In the genomic region with DNA sequence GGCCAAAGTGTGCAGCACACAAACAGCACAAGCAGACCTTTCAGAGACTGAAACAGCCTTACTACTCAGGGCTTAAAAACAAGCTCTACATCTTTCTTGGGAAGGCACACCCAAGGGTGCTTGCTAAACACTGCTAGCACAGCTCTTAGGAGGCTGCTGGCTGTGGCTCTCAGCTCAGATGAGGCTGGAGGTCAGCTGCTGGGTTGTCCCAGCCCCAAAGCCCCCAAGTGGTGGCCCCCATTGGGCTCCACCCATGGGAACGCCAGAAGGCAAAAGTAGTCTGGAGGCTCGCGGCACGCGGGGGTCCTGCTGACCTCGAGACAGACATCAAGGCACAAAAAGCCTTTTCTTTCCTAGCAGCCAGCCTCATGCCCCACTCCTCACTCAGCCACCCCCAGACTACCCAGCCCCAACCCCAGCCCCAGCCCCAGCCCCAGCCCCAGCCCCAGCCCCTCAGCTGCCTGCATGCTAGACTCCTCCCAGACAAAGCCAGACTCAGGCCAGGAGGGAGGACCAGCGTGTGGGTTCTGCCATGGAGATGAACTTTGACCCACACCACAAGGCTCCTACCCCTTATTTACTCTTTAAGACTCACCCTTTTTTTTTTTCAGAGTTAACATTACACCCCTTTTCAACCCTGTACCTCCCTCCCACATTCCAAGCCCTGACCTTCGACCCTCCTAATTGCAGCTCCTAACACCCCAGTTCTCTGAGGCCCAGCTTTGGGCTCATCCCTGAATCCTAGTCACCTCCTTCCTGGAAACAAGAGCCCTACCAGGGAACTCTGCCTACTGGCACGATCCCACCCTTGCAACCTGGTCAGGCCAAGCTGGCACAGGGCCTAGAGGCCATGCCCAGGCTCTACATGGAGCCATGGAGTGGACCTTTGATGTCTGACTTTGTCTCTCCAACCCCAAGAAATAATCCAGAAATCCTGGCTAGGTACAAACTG, we compare ENCODE assay signal across 8 mouse cellular contexts. TPM values are rescaled to one million over a fixed set of nuclear protein-coding genes. Genes with fewer than 3 reads are reported as not detected.
DNase-seq lines count a peak whose midpoint lies in the region; ATAC-seq and TF ChIP-seq lines count a peak whose summit lies in the region.

No protein-coding gene starts in this region.

- H3K4me2 ChIP-seq in hindbrain, embryonic 15.5 days = no peak overlapping the region
- H3K4me2 ChIP-seq in liver, embryonic 14.5 days (ENCODE audit: low read depth) = no peak overlapping the region

- 0 out of 2 replicates have a peak overlapping the region, but pooled peaks have one; percentile 3 for H3K4me3 ChIP-seq in heart, embryonic 10.5 days
- no peak overlapping the region for H3K4me3 ChIP-seq in hindbrain, embryonic 15.5 days
- H3K4me3 ChIP-seq in liver, embryonic 14.5 days (ENCODE audit: insufficient read depth in 1 of 2, low read depth in 2 of 2, low read length in 2 of 2) = no peak overlapping the region

- H3K9ac ChIP-seq in hindbrain, embryonic 15.5 days = no peak overlapping the region
- H3K9ac ChIP-seq in liver, embryonic 14.5 days (replicated peaks) = no peak overlapping the region

- peaks cover 94% of the 10 kb centered on the region for H3K4me1 ChIP-seq in heart, embryonic 10.5 days
- H3K4me1 ChIP-seq in hindbrain, embryonic 15.5 days (replicated peaks) = peaks cover 74% of the 10 kb centered on the region
- H3K4me1 ChIP-seq in liver, embryonic 14.5 days (replicated peaks; ENCODE audit: control insufficient read depth in 2 of 2, insufficient read depth in 2 of 2, low read length in 1 of 2) = peaks cover 14 to 18% of the 10 kb centered on the region in 2 experiments

- intact Hi-C loops in heart, postnatal 25 days (cut with DNase I) = no loop called here

- H3K9me3 ChIP-seq in heart, embryonic 10.5 days = no peaks in the 10 kb centered on the region
- no peaks in the 10 kb centered on the region for H3K9me3 ChIP-seq in hindbrain, embryonic 15.5 days
- no peaks in the 10 kb centered on the region for H3K9me3 ChIP-seq in liver, embryonic 14.5 days (ENCODE audit: control insufficient read depth, low read length)

- peak overlapping the region; percentile 84 for H3K27ac ChIP-seq in heart, embryonic 10.5 days
- H3K27ac ChIP-seq in hindbrain, embryonic 15.5 days (replicated peaks) = peak overlapping the region; percentile 60; the same call in 1 of the 2 replicates
- no peak overlapping the region for H3K27ac ChIP-seq in liver, embryonic 14.5 days

- no peak for DNase-seq in heart, embryonic 10.5 days (ENCODE audit: low spot score)
- DNase-seq in heart, postnatal 25 days (ENCODE audit: low spot score) = no peak
- DNase-seq in cerebellum, postnatal 14 days = peak; percentile 85 to 91
- no peak for DNase-seq in liver, embryonic 14.5 days (ENCODE audit: low read depth in 3 of 3, low spot score in 3 of 3)
- DNase-seq in layer of hippocampus, postnatal 25 days (ENCODE audit: extremely low spot score in 1 of 2, low spot score in 1 of 2) = no peak
- DNase-seq in spleen, postnatal 4 days (ENCODE audit: low spot score in 2 of 2) = no peak
- no peak for DNase-seq in layer of hippocampus, adult 8-10 months (ENCODE audit: low spot score in 2 of 2)

- H3K36me3 ChIP-seq in heart, embryonic 10.5 days = peaks cover 51% of the 10 kb centered on the region
- H3K36me3 ChIP-seq in hindbrain, embryonic 15.5 days = peaks cover 11% of the 10 kb centered on the region; the same call in 1 of the 2 replicates
- peaks cover 5% of the 10 kb centered on the region for H3K36me3 ChIP-seq in liver, embryonic 14.5 days (replicated peaks; ENCODE audit: control insufficient read depth, insufficient read depth, low read depth)

- 43% methylated on average over 9 of the region's 9 CpGs for whole genome bisulfite sequencing in heart, embryonic 10.5 days
- 14% methylated on average over 9 of the region's 9 CpGs for WGBS in hindbrain, embryonic 15.5 days
- 71% methylated on average over 9 of the region's 9 CpGs for WGBS in liver, embryonic 14.5 days (ENCODE audit: insufficient replicate concordance)

- 0 out of 2 replicates have a peak, but pooled peaks have one; percentile 24 for ATAC-seq in hindbrain, embryonic 15.5 days (ENCODE audit: low FRiP score, low read depth)
- ATAC-seq in liver, embryonic 14.5 days (ENCODE audit: insufficient read depth) = peak; percentile 24

- no peak for TF ChIP-seq CTCF in liver, embryonic 14.5 days (IDR thresholded peaks at IDR 0.05; ENCODE audit: low read depth)

- no peaks in the 10 kb centered on the region for H3K27me3 ChIP-seq in heart, embryonic 10.5 days (ENCODE audit: insufficient read depth, poor library complexity, severe bottlenecking)
- H3K27me3 ChIP-seq in hindbrain, embryonic 15.5 days = no peaks in the 10 kb centered on the region
- H3K27me3 ChIP-seq in liver, embryonic 14.5 days (ENCODE audit: control insufficient read depth, insufficient read depth, low read length) = no peaks in the 10 kb centered on the region

- no peak for TF ChIP-seq EP300 in liver, embryonic 14.5 days (IDR thresholded peaks at IDR 0.05; ENCODE audit: low read depth)

RNA-seq across cellular contexts. Expression of gene 4930404H24Rik, which starts 57.4 kb away (rescaled TPM):
- polyA plus RNA-seq in heart, embryonic 10.5 days (2016; fragmentation: Nextera tagmentation; extraction: Ambion mirVana) = not detected in 2 replicates
- not detected for total RNA-seq in heart, postnatal 25 days (2021)
- polyA plus RNA-seq in hindbrain, embryonic 15.5 days (2015; fragmentation: Nextera tagmentation; extraction: Ambion mirVana) = not detected in 2 replicates
- not detected in 2 replicates for polyA plus RNA-seq in liver, embryonic 14.5 days (2012; rRNA removed)
- polyA plus RNA-seq in liver, embryonic 14.5 days (2014; fragmentation: Nextera tagmentation; extraction: Ambion mirVana) = not detected in 2 replicates
- total RNA-seq in layer of hippocampus, postnatal 25 days (2021) = not detected
- total RNA-seq in layer of hippocampus, adult 8-10 months (2022) = 1 to 10 TPM in 1 of 4 experiments, not detected in 3; 1.8 TPM

Comparison
In these comparisons a context has a peak if more than half of its experiments do, and no peak if none do; other contexts are left out.
1. DNase-seq: peak in cerebellum, postnatal 14 days (2 of 2); none in heart, embryonic 10.5 days (single experiment), heart, postnatal 25 days (single experiment), liver, embryonic 14.5 days (0 of 3), layer of hippocampus, postnatal 25 days (0 of 2), spleen, postnatal 4 days (0 of 2) and layer of hippocampus, adult 8-10 months (0 of 2).